Mouse (Mus musculus) adrenal gland, adult 18-20 months (tissue): ENCODE data around the gene Gramd1b. TPM values are rescaled to one million over a fixed set of nuclear protein-coding genes. Genes with fewer than 3 reads are reported as not detected.
A peak's percentile ranks its signal among the peaks of the same experiment; 100 is the strongest.

ENCODE experiments used
- DNase-seq, 2 experiments: peaks; one replicate each; pipeline ENCODE4 v3.0.0; 2021 to 2022; ENCODE audit warnings: low spot score in 2 of 2
- total RNA-seq, 2 experiments: library from RNA; stranded (reverse); gene quantifications; 1 replicate in 1 of 2; 2 replicates in 1 of 2; pipeline ENCODE4 v1.2.3; 2021

The Gramd1b gene
- total RNA-seq, 2 experiments from 2014 or later: 440 to 1,090 TPM

DNA sequence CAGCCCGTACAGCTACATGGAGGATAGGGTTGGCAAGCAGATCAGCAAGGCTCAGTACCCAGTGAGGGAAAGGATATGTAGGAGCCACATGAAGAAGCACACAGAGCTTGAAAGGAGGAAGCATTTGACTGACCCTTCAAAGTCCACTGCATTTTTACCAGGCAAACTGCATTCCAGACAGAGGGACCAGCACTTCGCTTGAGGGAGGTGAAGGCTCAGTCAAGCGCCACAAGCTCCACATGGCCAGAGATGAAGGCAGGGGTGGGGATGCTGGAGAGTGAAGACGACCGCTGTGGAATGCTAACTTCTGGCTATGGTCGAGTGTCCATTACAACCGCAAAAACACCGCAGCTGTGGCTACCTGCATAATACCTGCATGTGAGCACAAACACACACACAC is 100.2 kb downstream of the Gramd1b start:
- DNase-seq: no peak

DNA sequence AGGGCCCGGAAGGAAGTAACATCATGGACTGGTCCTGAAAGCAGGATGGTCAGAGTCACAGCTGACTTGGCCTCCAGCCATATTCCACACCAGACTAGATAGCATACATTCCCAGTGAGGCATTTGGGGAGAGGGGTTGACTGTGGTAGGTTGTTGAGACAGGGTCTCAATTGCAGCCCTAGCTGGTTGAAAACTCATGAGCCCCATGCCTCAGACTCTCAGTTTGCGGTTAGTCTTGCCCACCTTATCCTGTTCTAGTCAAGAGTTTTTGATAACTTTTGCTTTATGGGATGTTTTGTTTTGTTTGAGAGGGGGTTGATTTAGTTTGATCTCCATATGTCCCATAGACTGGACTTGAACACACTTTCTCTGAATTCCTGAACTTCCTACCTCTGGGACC is 103.5 kb downstream of the Gramd1b start:
- no peak for DNase-seq

DNA sequence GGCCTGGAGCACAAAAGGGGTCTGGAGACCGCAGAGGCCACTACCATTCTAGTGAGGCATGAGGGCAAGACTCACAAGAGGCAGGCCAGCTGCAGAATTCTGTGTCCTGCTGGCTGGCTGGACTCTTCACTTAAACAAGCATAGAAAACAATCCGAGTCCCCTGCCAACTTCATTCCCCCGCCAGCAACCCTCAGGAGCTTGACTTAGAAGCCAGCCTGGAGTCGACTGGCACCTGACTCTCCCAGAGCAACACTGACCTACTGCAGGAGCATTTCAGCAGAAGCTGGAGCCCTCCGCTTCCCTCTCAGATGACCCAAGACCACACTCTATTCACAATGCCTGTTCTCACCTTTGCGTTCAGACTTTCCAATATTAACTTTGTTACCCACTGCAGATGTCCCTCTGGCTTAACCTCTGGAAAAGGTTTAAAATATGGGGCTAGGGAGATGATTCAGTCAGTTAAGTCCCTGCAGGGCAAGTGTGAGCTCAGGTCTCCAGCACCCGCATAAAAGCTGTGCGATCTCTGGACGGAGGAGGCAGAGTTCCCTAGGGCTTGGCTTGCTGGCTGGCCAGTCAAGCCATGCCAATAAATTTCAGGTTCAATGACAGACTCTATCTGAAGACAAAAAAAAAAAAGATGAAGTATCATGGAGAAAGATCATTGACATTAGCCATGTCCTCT is 104.8 kb downstream of the Gramd1b start:
- no peak for DNase-seq

DNA sequence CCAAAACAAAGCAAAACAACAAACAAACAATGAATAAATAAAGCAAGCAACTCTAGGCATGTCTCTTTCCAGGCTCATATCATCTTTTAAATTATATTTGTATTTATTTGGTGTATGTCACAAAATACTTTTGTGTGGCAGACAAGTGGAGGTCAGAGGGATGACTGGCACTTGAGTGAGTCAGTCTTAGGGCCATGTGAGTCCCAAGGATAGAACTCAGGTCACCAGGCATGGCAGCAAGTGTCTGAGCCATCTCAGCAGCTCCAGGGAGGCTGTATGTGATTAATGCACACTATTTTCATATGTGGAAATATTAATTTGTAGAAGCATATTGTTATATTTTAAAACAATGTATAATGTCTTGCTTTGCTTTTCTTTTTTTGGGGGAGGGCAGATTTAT is 106.3 kb downstream of the Gramd1b start:
- DNase-seq: no peak

DNA sequence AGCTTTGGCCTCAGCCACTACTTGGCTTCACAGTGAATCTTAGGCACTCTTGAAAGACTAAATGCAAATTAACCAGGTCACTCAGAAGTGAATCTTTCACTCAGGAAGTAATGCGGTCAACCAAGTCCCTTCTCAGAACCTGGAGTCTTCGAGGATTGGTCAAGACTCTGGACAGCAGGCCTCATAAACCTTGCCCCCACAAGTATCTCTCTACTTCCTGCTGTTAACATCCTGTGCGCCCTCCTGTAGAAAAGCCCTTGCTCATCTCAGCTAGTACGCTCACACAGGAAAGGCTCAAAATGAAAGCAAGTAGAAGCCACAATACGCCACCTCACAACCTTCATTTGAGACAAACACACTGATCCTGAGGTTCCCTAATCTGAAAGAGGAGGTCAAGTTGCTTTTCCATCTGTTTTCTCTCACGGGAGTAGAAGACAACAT is 107.7 kb downstream of the Gramd1b start:
- DNase-seq: no peak

DNA sequence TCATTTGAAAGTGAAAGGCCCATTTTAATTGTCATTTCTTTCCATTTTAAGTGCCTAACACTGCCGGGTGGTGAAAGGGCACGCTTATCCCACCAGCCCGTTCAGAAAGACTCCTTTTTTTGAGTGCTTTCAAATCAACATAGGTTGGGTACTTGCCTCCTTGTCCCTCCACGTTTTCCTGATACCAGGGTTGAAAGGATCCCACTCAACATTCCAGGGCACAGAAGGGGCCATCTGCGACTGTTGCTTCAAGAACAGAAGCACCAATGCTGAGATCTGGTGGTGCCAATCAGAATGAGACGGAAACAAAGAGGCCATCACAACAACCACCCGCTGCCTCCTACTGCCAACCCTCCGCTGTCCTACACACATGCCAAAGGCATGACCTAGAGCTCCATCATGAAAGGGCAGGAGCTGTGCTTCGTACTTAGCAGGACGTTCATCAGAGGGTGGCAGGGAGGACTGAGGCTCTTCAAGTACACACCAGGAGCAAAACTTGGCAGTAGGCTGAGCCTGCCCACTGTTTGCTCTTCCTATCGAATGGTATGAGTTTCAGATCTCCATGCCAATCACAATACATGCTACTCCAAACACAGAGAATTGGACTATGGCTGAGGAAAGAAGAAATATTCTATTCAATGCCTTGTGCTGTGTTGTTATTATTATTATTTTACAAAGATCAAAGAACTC is 108.7 kb downstream of the Gramd1b start:
- DNase-seq: no peak

DNA sequence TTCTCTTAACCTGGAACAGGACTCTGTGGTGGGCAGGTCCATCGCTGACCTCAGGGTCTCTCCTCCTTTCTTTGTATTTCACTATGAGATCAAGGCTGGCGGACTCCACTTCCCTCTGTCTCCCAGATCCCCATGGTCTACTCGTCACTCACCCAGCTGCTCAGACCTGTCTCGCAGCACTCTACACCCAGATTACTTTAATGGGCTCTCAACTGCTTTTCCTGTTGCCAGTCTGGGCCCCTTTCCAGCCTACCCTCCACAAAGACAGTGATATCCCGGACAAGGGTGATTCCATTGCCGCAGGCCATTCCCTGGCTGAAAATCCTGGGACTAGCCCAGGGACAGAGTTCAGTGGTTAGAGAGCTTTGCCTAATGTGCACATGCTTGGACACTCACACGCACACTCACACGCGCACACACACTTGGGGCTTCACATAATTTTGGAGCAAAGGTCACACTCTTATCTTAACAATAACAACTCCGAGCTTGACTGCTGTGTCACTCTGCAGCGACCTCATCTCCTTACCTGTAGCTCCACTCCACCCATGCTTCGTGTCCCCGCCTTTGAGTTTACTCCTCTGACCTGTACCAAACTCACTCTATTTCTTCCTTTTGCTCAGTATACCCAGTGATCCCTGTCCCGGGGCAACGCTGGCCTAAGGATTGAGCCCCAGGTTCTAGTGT is 110.4 kb downstream of the Gramd1b start:
- DNase-seq: no peak

DNA sequence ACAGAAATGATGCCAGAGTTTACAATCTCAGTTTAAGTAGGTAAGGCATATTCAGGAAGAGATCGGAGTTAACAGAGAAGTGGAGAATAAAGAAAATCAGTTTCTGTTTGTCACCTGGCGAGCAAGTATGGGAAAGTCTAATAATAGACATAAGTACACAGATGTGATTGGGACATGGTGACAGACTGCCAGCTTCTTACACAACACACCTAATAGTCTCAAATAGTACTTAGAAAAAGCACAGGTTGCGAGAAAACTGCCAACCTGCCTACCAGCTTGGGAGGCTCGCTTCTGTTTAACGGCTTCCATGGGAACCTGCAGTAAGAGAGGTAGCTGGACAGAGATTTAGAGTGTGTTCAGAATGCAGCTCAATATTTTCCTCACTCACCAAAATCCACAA is 112.4 kb downstream of the Gramd1b start:
- no peak for DNase-seq

DNA sequence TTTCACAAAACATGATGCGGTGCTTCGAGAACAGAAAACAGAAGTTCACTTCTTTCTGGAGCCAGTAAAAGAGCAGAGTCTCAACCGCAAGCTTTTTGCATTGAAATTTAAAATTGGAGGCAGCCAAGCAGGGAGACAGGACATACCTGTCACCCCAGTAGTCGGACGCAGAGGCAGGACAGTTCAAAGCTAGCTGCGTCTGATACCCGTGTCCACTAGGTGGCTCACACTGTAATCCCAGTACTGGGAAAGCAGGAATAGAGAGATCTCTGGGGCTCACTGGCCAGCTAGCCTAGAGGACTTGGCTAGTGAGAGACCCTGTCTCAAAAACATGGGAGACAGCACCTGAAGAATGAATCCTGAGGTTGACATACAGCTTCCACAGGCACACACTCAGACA is 115.0 kb downstream of the Gramd1b start:
- no peak for DNase-seq

DNA sequence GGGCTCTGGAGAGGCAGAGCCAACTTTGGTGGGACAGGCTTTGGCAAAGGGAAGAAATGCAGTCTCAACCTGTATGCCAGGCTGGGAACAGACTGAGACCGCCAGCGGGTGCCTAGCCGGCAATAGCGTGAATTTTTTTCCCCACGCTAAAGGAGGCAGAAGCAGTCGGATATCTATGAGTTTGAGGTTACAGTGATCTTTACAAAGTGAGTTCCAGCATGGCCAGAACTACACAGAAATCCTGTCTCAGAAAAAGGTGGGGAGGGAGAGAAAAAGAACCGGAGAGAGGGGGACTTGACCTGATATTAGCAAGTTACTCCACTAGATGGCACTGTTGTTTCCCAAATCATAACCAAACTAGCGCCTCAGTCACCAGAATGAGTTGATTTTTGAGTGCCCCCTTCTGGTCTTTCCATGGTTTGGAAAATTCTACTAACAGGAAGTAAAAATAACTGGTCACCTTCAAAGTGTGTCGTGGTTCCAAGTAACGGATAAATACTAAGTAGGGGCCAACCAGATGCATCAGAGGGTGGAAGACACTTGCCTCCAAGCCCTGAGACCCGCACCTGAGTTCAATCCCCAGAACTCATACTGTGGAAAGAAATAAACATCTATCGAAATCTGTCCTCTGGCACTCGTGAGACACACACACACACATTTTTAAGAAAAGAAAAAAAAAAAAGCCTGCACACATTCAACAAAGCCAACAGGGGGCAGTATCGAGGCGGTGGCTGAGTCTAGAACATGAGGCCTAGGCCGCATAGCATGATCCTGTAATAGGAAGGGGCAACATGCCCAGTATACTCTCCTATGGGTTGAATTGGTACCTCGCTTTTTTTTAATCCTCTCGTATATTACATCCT is 116.0 kb downstream of the Gramd1b start:
- DNase-seq: no peak

DNA sequence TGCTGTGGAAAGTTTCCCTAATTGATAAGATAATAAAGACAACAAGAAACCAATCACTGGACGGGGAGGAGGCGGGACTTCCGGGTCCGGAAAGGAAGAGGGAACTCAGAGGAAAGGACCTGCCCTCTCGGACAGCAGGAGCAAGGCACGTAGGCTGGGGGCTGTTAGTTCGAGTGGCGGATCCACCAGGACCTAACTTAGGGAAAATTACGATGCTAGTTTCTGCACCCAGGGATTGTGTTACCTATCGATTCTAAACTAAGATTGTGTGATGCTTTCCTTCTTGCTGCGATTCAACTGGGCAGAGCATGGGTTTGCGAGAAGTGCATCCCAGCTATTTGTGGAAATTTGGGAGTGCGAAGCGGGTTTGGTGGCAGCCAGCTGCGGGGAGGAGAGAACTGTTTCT is 116.7 kb downstream of the Gramd1b start:
- DNase-seq: peak in 1 of 2 experiments; percentile 64

DNA sequence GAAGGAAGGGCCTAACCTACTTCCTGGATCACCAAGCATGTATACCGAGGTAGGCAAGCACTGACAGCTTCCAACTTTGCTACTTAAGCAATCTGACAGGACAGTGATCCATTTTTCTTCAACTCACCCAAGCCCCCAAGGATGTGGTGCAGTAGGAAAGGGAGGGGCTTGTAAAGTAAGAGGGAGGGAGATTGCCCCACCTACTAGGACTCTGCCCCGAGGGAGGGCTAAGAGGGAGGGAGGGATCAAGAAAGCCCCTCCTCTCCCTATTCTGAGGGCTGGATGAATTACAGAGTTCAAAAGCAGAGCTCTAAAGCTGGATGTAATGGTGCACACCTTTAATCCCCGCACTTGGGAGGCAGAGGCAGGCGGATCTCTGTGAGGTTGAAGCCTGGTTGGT is 117.6 kb downstream of the Gramd1b start:
- no peak for DNase-seq

DNA sequence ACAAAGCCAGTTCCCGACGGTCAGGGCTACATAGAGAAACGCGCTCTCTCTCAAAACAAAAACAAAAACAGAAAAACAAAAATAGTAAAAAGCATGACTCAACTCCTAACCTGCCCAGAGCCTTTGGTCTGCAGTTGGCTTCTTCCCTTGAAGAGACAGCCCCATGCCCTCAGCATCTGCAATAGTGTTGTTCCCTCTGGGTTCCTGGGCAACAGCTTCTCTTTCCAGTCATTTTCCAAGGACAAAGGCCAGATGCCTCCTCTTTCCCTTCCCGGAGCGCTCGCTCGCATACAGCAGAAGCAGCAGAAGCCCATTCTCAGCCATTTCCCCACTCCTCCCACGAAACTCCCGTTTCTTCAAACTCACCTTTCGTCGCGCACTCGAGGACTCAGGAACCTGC is 118.3 kb downstream of the Gramd1b start:
- no peak for DNase-seq

DNA sequence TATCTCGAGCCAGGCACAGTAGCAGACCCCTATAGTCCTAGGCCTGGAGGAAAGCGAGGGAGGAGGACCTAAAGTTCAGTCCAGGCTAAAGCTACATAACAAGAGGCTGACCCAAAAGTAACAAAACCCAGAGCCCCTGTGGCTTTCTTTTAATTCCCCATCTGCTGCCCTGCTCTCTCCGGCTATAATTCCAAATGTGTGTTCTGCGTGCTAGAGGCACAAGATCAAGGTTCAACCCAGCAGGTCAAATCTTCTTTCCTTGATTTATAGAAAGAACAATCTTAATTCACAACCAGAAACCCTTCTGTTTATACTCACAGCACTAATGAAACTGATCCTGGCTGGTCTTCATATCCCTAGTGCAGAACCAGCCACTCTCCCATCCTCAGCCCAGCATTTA is 118.9 kb downstream of the Gramd1b start:
- no peak for DNase-seq

DNA sequence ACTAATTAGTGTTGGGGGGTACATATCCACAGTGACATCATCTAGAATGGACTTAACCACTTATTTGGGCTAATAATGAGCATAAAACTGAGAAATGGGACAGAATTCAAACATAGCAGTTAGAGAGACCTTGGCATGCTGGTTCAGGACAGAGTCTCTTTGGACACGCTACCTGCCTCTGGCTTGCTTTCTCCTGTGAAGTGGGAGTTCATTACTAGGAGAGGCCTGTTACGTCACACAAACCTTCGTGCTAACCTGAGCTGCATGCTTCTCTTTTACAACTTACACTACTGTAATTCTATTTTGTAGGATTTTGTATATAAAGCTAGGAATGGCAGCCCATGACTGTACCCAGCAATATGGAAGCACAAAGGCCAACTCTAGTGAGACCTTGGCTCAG is 120.3 kb downstream of the Gramd1b start:
- DNase-seq: no peak

DNA sequence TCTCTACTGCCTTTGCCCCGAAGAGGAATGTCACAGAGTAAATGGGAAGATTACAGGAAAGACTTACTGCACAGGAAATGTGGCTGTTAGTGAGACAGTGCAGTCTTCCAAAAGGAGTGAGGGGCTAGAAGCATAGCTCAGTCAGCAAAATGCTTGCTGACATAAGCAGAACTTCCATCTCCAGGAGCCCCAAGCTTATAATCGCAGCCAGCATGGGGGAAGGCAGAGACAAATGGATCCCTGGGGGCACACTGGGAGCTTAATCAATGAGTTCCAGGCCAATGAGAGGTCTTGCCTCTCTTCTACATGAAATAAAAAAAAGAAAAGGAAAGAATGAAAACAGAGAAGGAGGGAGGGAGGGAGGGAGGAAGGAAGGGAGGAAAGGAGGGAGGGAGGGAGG is 122.1 kb downstream of the Gramd1b start:
- no peak for DNase-seq

DNA sequence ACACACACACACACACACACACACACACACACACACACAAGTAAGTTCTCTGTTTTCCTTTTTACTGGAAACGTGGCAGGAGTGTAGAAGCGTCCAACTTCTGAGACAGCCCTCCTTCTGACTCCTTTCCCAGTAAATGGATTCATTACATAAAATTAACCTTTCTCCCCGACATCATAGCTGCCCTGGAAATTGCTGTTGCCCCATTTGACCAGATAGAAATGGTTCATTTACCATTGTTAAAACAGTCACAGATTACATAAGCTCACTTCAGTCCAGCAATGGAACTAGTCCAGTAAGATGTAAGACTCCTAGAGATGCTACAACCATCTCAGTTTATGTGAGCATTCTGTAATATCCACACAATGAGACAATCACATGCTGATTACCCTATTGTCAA is 122.8 kb downstream of the Gramd1b start:
- no peak for DNase-seq

DNA sequence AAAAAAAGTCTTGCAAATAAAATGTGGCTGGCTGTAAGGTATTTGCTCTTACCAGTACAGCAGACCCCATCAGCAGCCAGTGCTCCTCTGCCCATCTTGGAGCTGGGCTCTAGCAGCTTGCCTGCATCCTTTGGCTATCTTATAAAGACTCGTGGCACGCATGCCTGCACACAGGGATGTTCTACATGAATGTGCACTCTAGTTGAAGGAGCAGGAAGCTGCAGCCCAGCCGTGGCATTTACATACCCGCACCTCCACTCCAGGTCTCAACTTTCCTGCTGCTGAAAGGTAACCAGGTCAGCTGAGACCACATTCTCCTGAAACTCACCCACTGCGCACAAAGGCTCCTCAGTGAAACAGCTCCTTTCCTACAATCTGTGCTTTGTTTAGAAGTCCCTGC is 123.3 kb downstream of the Gramd1b start:
- no peak for DNase-seq

DNA sequence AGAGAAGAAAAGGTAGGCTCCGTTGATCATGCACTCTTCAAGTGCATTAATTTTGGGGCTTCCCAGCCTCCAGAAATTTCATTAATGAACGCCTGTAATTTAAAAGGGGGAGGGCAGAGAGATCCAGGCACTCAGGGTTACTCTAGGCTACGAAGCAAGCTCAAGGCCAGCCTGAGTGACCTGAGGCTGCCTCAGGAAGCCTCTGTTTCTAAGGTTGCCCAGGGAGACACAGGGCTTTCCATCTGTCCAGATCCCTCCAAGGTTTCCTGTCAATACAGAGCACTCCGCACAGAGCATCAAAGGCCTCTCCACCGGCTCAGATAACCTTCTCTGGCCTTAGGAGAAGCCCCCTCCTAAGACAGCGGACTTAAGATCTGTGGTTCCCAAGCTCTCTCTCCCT is 125.4 kb downstream of the Gramd1b start:
- DNase-seq: no peak

DNA sequence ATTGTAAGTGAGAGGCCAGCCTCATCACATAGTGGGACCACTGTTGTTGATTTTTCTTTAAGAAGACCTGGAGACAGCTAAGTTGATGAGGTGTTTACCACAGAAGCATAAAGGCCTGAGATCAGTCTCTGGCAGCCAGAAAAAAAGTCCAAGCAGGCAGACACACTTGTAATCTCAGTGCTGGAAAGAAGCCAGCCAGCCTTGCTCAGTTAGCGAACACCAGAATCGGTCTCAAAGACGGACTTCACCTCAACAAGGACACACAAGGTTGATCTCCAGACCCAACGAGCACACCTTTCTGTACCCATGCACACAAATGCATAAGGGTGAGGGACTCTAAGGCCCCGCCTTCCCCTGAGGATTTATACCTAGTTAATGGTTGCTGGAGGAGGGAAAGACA is 125.9 kb downstream of the Gramd1b start:
- DNase-seq: no peak

DNA sequence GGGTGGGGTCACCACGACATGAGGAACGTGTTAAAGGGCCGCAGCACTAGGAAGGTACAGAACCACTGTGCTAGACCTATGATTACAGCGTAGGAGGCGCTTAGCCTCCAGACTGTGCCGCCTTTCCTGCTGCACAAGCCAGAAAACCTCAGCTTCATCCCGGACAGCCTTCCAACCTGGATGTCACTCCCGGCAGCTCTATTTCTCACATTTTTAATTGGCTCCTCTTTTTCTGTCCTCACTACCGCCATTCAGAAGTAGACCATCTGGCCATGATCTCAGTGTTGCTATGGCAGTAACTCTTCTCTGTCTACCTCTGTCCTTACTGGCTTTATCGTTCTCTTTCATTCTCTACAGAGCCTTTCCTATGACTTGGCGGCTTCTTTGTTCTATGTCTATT is 126.5 kb downstream of the Gramd1b start:
- no peak for DNase-seq
